ENCODE assay signal across 21 mouse cellular contexts in genomic region chr10:28225536-28226075, GRCm38 (mm10).
DNase-seq lines count a peak whose midpoint lies in the region; ATAC-seq lines count a peak whose summit lies in the region.
"Had no signal": no experiment of that assay in that cellular context is flagged by ENCODE, and none has a peak within 500 bp of the region (broad histone marks: within the 10 kb centered on the region; RNA-seq: fewer than 3 reads in every experiment).

No protein-coding gene starts in this region.

- intact Hi-C loops in gastrocnemius, postnatal 36 days (cut with DNase I): no loop called here

- no peak overlapping the region for H3K27ac ChIP-seq in kidney, embryonic 16.5 days (ENCODE audit: low read length)
- no peak overlapping the region for H3K27ac ChIP-seq in embryonic facial prominence, embryonic 14.5 days (replicated peaks; ENCODE audit: low read depth, low read length)
- H3K27ac ChIP-seq: embryonic facial prominence, embryonic 15.5 days; forebrain, embryonic 15.5 days; hindbrain, postnatal 0 days; macrophage; midbrain, embryonic 10.5 days had no signal

- peaks cover 7% of the 10 kb centered on the region; the same call in 1 of the 2 replicates for H3K4me1 ChIP-seq in kidney, embryonic 16.5 days (ENCODE audit: insufficient read depth, low read length)
- peaks cover 12% of the 10 kb centered on the region; the same call in 1 of the 2 replicates for H3K4me1 ChIP-seq in embryonic facial prominence, embryonic 14.5 days (ENCODE audit: control insufficient read depth, insufficient read depth, low read length)

- ATAC-seq in kidney, embryonic 16.5 days (ENCODE audit: low FRiP score, low TSS enrichment): peak; percentile 46; the same call in 1 of the 2 replicates
- peak; percentile 53; the same call in 1 of the 2 replicates for ATAC-seq in embryonic facial prominence, embryonic 14.5 days (ENCODE audit: low read depth)
- ATAC-seq: forebrain, embryonic 15.5 days; hindbrain, postnatal 0 days; intestine, postnatal 0 days; lung, postnatal 0 days had no signal

- no peaks in the 10 kb centered on the region for H3K27me3 ChIP-seq in kidney, embryonic 16.5 days (ENCODE audit: insufficient read depth, low read length)
- H3K27me3 ChIP-seq in embryonic facial prominence, embryonic 14.5 days (replicated peaks; ENCODE audit: control insufficient read depth, insufficient read depth, low read length): no peaks in the 10 kb centered on the region
- H3K27me3 ChIP-seq: embryonic facial prominence, embryonic 15.5 days; forebrain, embryonic 15.5 days; heart, embryonic 12.5 days had no signal

- H3K9ac ChIP-seq in kidney, embryonic 16.5 days (replicated peaks; ENCODE audit: low read length): no peak overlapping the region
- no peak overlapping the region for H3K9ac ChIP-seq in embryonic facial prominence, embryonic 14.5 days (ENCODE audit: low read depth, low read length)
- H3K9ac ChIP-seq: embryonic facial prominence, embryonic 15.5 days; forebrain, embryonic 15.5 days; heart, embryonic 12.5 days had no signal

- 9% methylated on average over 5 of the region's 5 CpGs for WGBS in kidney, embryonic 16.5 days
- 14% methylated on average over 5 of the region's 5 CpGs for WGBS in embryonic facial prominence, embryonic 14.5 days

- no peaks in the 10 kb centered on the region for H3K36me3 ChIP-seq in kidney, embryonic 16.5 days (ENCODE audit: insufficient read depth, low read length)
- no peaks in the 10 kb centered on the region for H3K36me3 ChIP-seq in embryonic facial prominence, embryonic 14.5 days (ENCODE audit: control insufficient read depth, insufficient read depth, low read length)
- H3K36me3 ChIP-seq: embryonic facial prominence, embryonic 15.5 days; forebrain, embryonic 15.5 days; heart, embryonic 12.5 days; midbrain, embryonic 10.5 days had no signal

- H3K4me3 ChIP-seq in kidney, embryonic 16.5 days (ENCODE audit: low read length): no peak overlapping the region
- H3K4me3 ChIP-seq in embryonic facial prominence, embryonic 14.5 days (ENCODE audit: low read depth, low read length): no peak overlapping the region
- H3K4me3 ChIP-seq: embryonic facial prominence, embryonic 15.5 days; forebrain, embryonic 15.5 days; heart, embryonic 12.5 days; midbrain, embryonic 10.5 days had no signal

- DNase-seq in kidney, postnatal 14 days: no peak
- peak; percentile 38 for DNase-seq in embryo, embryonic 10.5 days (ENCODE audit: low spot score)
- DNase-seq in embryonic facial prominence, embryonic 14.5 days (ENCODE audit: low spot score): peak; percentile 53
- peak; percentile 15 for DNase-seq in mesoderm, embryonic 11.5 days (ENCODE audit: low read depth, low spot score)
- no peak for DNase-seq in cerebellum, postnatal 10 days
- DNase-seq in spleen, postnatal 10 days (ENCODE audit: low spot score in 2 of 2): no peak
- no peak for DNase-seq in gastrocnemius, postnatal 36 days
- DNase-seq: cerebellum, adult 11 months; gastrocnemius, postnatal 10 days; heart, adult 11 months; heart, postnatal 10 days; kidney, postnatal 25 days had no signal

- H3K4me2 ChIP-seq in kidney, embryonic 16.5 days (replicated peaks; ENCODE audit: low read depth, low read length): no peak overlapping the region
- no peak overlapping the region for H3K4me2 ChIP-seq in embryonic facial prominence, embryonic 14.5 days (ENCODE audit: low read depth, low read length)
- H3K4me2 ChIP-seq: embryonic facial prominence, embryonic 15.5 days; forebrain, embryonic 15.5 days; heart, embryonic 12.5 days had no signal

- no peaks in the 10 kb centered on the region for H3K9me3 ChIP-seq in kidney, embryonic 16.5 days (ENCODE audit: low read length)
- no peaks in the 10 kb centered on the region for H3K9me3 ChIP-seq in embryonic facial prominence, embryonic 14.5 days (ENCODE audit: control insufficient read depth, low read length)
- H3K9me3 ChIP-seq: embryonic facial prominence, embryonic 15.5 days; forebrain, embryonic 15.5 days; heart, embryonic 12.5 days; midbrain, embryonic 10.5 days had no signal

Comparison
In these comparisons a context has a peak if more than half of its experiments do, and no peak if none do; other contexts are left out.
1. DNase-seq: peak in embryo, embryonic 10.5 days (single experiment), embryonic facial prominence, embryonic 14.5 days (single experiment) and mesoderm, embryonic 11.5 days (single experiment); none in kidney, postnatal 14 days (single experiment), cerebellum, postnatal 10 days (0 of 2), spleen, postnatal 10 days (0 of 2) and gastrocnemius, postnatal 36 days (0 of 2).